Comparison of ENCODE assay signal across 17 mouse cellular contexts in genomic region chr4:83926195-83926731, GRCm38 (mm10).
DNase-seq lines count a peak whose midpoint lies in the region; ATAC-seq and TF ChIP-seq lines count a peak whose summit lies in the region.
"Had no signal": no experiment of that assay in that cellular context is flagged by ENCODE, and none has a peak within 500 bp of the region (broad histone marks: within the 10 kb centered on the region; RNA-seq: fewer than 3 reads in every experiment).

No protein-coding gene starts in this region.

- intact Hi-C loops in heart, postnatal 36 days (cut with DNase I) = no loop called here

- ATAC-seq in midbrain, embryonic 11.5 days (ENCODE audit: low FRiP score) = no peak
- ATAC-seq in midbrain, embryonic 13.5 days = no peak
- ATAC-seq in limb, embryonic 14.5 days (ENCODE audit: low FRiP score, low read depth) = no peak; the same call in 1 of the 2 replicates
- ATAC-seq in liver, embryonic 12.5 days = no peak

- H3K4me1 ChIP-seq in heart, embryonic 10.5 days = 0 out of 2 replicates have a peak, but pooled peaks cover 9% of the 10 kb centered on the region
- no peaks in the 10 kb centered on the region for H3K4me1 ChIP-seq in midbrain, embryonic 11.5 days (ENCODE audit: control insufficient read depth, insufficient read depth, low read length)
- no peaks in the 10 kb centered on the region for H3K4me1 ChIP-seq in midbrain, embryonic 13.5 days (replicated peaks)
- H3K4me1 ChIP-seq in limb, embryonic 14.5 days (ENCODE audit: control insufficient read depth, insufficient read depth, low read length) = peaks cover 13% of the 10 kb centered on the region
- no peaks in the 10 kb centered on the region for H3K4me1 ChIP-seq in liver, embryonic 12.5 days
- H3K4me1 ChIP-seq: neural tube, embryonic 13.5 days had no signal

- WGBS in heart, embryonic 10.5 days = 52% methylated on average over 11 of the region's 11 CpGs
- WGBS in midbrain, embryonic 11.5 days = 38% methylated on average over 11 of the region's 11 CpGs
- 39% methylated on average over 11 of the region's 11 CpGs for WGBS in midbrain, embryonic 13.5 days
- 17% methylated on average over 11 of the region's 11 CpGs for WGBS in limb, embryonic 14.5 days
- 61% methylated on average over 11 of the region's 11 CpGs for WGBS in liver, embryonic 12.5 days (ENCODE audit: insufficient replicate concordance)

- H3K4me2 ChIP-seq in midbrain, embryonic 11.5 days = no peak overlapping the region
- no peak overlapping the region for H3K4me2 ChIP-seq in midbrain, embryonic 13.5 days (replicated peaks)
- H3K4me2 ChIP-seq in limb, embryonic 14.5 days (replicated peaks; ENCODE audit: low read depth, low read length, severe bottlenecking) = no peak overlapping the region
- H3K4me2 ChIP-seq in liver, embryonic 12.5 days = no peak overlapping the region
- H3K4me2 ChIP-seq: embryonic facial prominence, embryonic 12.5 days; heart, embryonic 13.5 days; neural tube, embryonic 13.5 days had no signal

- no peak overlapping the region for H3K27ac ChIP-seq in heart, embryonic 10.5 days
- H3K27ac ChIP-seq in midbrain, embryonic 11.5 days (ENCODE audit: low read depth, low read length) = no peak overlapping the region
- no peak overlapping the region for H3K27ac ChIP-seq in midbrain, embryonic 13.5 days
- peak overlapping the region; percentile 61 for H3K27ac ChIP-seq in limb, embryonic 14.5 days (replicated peaks; ENCODE audit: low read depth, low read length)
- H3K27ac ChIP-seq in liver, embryonic 12.5 days = no peak overlapping the region
- H3K27ac ChIP-seq: embryonic facial prominence, embryonic 12.5 days; heart, embryonic 13.5 days; neural tube, embryonic 13.5 days had no signal

- TF ChIP-seq POLR2A in limb, embryonic 14.5 days (IDR thresholded peaks at IDR 0.05; ENCODE audit: borderline replicate concordance, extremely low read depth, insufficient read depth, insufficient read length) = no peak

- H3K4me3 ChIP-seq in heart, embryonic 10.5 days = no peak overlapping the region
- H3K4me3 ChIP-seq in midbrain, embryonic 11.5 days (ENCODE audit: low read depth, low read length) = no peak overlapping the region
- no peak overlapping the region for H3K4me3 ChIP-seq in midbrain, embryonic 13.5 days (replicated peaks)
- no peak overlapping the region for H3K4me3 ChIP-seq in limb, embryonic 14.5 days (replicated peaks; ENCODE audit: low read length)
- no peak overlapping the region for H3K4me3 ChIP-seq in liver, embryonic 12.5 days
- H3K4me3 ChIP-seq: embryonic facial prominence, embryonic 12.5 days; heart, embryonic 13.5 days; neural tube, embryonic 13.5 days had no signal

- no peaks in the 10 kb centered on the region for H3K36me3 ChIP-seq in heart, embryonic 10.5 days
- H3K36me3 ChIP-seq in midbrain, embryonic 11.5 days (ENCODE audit: control insufficient read depth, insufficient read depth, low read length) = no peaks in the 10 kb centered on the region
- H3K36me3 ChIP-seq in midbrain, embryonic 13.5 days = no peaks in the 10 kb centered on the region
- no peaks in the 10 kb centered on the region for H3K36me3 ChIP-seq in limb, embryonic 14.5 days (ENCODE audit: control insufficient read depth, insufficient read depth, low read length)
- H3K36me3 ChIP-seq in liver, embryonic 12.5 days = no peaks in the 10 kb centered on the region
- H3K36me3 ChIP-seq: embryonic facial prominence, embryonic 12.5 days; heart, embryonic 13.5 days; neural tube, embryonic 13.5 days had no signal

- no peaks in the 10 kb centered on the region for H3K9me3 ChIP-seq in heart, embryonic 10.5 days
- H3K9me3 ChIP-seq in midbrain, embryonic 11.5 days (ENCODE audit: control insufficient read depth, low read length) = no peaks in the 10 kb centered on the region
- no peaks in the 10 kb centered on the region for H3K9me3 ChIP-seq in midbrain, embryonic 13.5 days
- no peaks in the 10 kb centered on the region for H3K9me3 ChIP-seq in limb, embryonic 14.5 days (ENCODE audit: control insufficient read depth, low read length)
- no peaks in the 10 kb centered on the region for H3K9me3 ChIP-seq in liver, embryonic 12.5 days (replicated peaks)
- H3K9me3 ChIP-seq: embryonic facial prominence, embryonic 12.5 days; heart, embryonic 13.5 days had no signal

- peak; percentile 47 for DNase-seq in heart, embryonic 10.5 days (ENCODE audit: low spot score)
- DNase-seq in heart, postnatal 36 days = no peak
- peak; percentile 83 for DNase-seq in midbrain, embryonic 11.5 days (ENCODE audit: low spot score, missing footprints)
- peak; percentile 41 for DNase-seq in limb, embryonic 14.5 days (ENCODE audit: low spot score)
- no peak for DNase-seq in left cerebral cortex, adult 18-20 months (ENCODE audit: low spot score in 2 of 2)
- no peak for DNase-seq in urinary bladder, adult 18-20 months (ENCODE audit: low spot score in 2 of 2)
- DNase-seq: adrenal gland, postnatal 14 days; cerebellum, adult 9-11 months; gastrocnemius, postnatal 25 days; kidney, adult 11 months; lung, adult 2 months had no signal

- no peaks in the 10 kb centered on the region for H3K27me3 ChIP-seq in heart, embryonic 10.5 days (ENCODE audit: insufficient read depth, poor library complexity, severe bottlenecking)
- no peaks in the 10 kb centered on the region for H3K27me3 ChIP-seq in midbrain, embryonic 11.5 days (ENCODE audit: control insufficient read depth, insufficient read depth, low read length)
- H3K27me3 ChIP-seq in midbrain, embryonic 13.5 days = no peaks in the 10 kb centered on the region
- no peaks in the 10 kb centered on the region for H3K27me3 ChIP-seq in limb, embryonic 14.5 days (ENCODE audit: control insufficient read depth, insufficient read depth, low read length)
- no peaks in the 10 kb centered on the region for H3K27me3 ChIP-seq in liver, embryonic 12.5 days (replicated peaks)
- H3K27me3 ChIP-seq: CH12.LX; embryonic facial prominence, embryonic 12.5 days; heart, embryonic 13.5 days; neural tube, embryonic 13.5 days had no signal

- H3K9ac ChIP-seq in midbrain, embryonic 11.5 days (ENCODE audit: low read length) = no peak overlapping the region
- no peak overlapping the region for H3K9ac ChIP-seq in midbrain, embryonic 13.5 days (replicated peaks)
- H3K9ac ChIP-seq in limb, embryonic 14.5 days (ENCODE audit: low read depth, low read length, severe bottlenecking) = 0 out of 2 replicates have a peak overlapping the region, but pooled peaks have one; percentile 1
- H3K9ac ChIP-seq in liver, embryonic 12.5 days = no peak overlapping the region
- H3K9ac ChIP-seq: embryonic facial prominence, embryonic 12.5 days; heart, embryonic 13.5 days; neural tube, embryonic 13.5 days had no signal

Comparison
In these comparisons a context has a peak if more than half of its experiments do, and no peak if none do; other contexts are left out.
1. DNase-seq: peak in heart, embryonic 10.5 days (single experiment), midbrain, embryonic 11.5 days (single experiment) and limb, embryonic 14.5 days (single experiment); none in heart, postnatal 36 days (0 of 2), left cerebral cortex, adult 18-20 months (0 of 2) and urinary bladder, adult 18-20 months (0 of 2).